Mouse (Mus musculus) embryo, embryonic 11 days (tissue): ENCODE measurements around the gene Thbs4.
"Not testable (repeated sequence)": the region's sequence is repeated elsewhere in the genome, so short reads cannot be mapped to it uniquely, and the experiment has no call there.

Source experiments
- DNase-seq: peaks from one replicate; pipeline ENCODE4 v3.0.0-alpha.2; 2015

Gene Thbs4

DNA sequence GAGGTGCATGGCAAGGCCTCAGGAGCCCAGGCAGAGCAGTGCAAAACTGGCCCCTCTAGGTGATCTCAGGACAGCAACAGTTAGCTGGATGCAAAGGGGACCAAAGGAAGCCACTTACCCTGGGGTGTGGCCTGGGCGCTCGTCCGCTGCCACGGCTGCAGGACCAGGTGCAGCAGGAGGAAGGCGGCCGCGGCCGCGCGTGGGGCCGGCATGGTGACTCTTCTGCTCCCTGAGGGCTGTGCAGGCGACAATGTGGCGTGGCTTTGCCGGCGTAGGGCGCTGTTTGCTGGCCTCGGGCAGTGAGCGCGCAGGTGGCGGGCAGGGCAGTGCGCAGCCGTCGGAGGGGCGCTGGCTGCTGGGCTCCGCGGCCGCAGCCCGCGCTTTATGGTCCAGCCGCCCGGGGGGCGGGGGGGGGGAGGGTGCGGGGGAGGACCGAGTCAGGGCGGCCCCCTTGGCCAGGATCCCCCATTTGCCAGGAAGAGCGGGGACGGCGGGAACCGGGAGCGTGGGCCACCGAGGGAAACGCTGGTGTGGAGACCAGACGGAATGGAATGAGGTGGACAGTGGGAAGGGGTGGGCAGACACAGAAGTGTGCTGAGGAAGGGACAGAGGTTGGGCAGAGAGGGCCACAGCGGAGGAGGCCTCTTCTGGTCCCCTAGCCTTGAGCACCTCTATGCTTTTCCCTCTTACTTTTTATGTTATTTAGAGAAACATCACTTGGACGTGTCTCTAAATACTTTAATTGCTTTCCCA is at the start of gene Thbs4:
Gene Thbs4 (minus strand): TSS at position 357 of the 753 bp plus-strand sequence.
- peak; percentile 55 for DNase-seq

DNA sequence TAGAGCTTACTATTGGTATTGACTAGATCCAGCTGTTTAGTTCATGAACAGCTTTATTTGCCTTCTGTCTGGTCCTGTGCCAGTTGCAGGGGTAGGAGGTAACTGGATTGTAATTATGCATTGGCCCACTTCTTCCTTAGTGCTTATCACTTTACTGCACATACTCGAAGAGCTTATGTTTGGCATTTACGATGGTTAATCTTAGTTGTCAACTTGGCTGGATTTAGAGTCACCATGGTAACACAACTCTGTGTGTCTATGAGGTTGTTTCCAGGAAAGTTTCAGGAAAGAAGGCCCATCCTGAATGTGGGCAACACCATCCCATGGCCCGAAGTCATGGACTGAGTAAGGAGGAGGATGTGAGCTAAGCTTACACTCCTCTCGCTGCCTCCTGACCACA is 38.5 kb upstream of the Thbs4 start:
- DNase-seq = no peak

DNA sequence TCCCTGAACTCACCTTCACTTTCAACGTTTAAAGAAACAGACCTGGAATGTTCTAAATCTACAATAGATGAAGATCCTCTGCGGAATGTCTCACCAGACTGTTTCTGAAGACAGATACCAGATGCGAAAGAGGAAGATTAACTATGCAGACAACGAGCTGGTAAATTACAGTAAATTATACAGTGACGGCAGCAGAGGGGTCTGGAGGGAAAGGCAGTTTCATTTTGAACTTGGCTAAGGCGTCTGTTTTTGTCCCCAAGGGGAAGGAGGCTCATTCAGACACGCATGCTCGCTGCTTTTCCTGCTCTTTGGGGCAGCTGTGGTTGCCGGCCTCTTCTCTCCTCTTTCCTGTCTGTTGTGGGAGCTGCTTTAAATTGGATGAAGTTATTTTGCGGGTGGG is 34.2 kb upstream of the Thbs4 start:
- peak; percentile 6 for DNase-seq

DNA sequence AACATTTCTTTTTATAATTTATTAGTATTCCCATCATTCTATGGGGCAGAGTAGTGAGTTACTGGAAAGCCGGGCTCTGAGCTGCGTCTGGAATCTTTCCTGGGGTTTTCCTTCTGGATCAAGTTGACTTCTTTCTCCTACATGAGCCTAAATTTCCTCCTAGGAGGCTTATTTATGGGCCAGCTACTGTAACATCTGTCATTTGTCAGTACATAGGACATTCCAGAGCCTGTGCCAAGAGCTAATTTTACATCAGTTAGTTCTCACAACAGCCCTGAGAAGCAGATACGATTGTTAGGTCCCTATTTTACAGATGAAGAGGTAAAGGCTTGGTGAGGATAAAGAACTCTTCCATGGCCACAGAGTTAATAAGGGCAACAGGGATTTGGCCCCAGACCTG is 22.7 kb upstream of the Thbs4 start:
- DNase-seq = no peak

DNA sequence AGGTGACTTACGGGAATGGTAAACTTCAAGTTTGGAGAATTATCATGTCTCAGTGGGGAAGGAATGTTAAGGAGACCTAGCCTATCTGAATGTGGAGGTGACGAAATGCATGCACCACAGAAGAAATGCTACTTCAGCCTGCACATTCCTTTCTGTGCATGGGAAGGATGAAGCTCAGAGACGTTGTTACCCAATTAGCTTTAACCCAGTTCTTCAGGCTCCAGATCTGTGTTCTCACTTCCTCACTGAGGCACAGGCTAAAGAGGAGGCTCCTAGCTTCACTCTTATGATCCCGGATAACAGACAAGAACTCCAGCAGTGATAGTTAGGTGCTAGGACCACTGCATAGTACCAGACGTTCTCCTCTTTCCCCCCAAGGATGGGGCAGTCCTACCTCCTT is 21.7 kb upstream of the Thbs4 start:
- DNase-seq = no peak

DNA sequence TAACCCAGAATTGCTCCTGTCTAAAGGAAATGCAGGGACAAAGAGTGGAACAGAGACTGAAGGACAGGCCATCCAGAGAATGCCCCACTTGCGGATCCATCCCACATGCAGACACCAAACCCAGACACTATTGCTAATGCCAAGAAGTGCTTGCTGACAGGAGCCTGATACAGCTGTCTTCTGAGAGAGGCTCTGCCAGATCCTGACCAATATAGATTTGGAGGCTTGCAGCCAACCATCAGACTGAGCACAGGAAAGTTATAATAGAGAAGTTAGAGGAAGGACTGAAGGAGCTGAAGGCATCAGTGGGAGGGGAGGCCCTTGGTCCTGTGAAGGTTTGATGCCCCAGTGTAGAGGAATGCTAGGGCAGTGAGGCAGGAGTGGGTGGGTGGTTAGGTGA is 16.0 kb upstream of the Thbs4 start:
- not testable (repeated sequence) for DNase-seq

DNA sequence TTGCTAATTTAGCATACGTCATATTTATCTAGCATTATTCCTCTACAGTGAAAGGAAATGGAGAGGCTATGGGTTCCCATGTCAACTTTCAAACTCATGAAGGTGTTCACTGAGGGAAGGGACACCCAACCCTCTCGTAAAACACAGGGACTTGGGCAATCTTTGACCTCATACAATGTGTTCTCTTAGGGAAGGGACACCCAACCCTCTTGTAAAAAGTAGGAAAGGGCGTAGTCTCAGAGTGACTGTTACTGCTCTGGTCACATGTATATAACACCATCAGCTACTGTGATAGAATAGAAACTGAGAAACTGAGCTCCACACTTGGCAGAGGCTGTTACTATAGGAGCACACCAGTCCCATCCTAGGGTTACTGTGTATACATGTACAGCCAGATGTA is 13.2 kb upstream of the Thbs4 start:
- DNase-seq = no peak

DNA sequence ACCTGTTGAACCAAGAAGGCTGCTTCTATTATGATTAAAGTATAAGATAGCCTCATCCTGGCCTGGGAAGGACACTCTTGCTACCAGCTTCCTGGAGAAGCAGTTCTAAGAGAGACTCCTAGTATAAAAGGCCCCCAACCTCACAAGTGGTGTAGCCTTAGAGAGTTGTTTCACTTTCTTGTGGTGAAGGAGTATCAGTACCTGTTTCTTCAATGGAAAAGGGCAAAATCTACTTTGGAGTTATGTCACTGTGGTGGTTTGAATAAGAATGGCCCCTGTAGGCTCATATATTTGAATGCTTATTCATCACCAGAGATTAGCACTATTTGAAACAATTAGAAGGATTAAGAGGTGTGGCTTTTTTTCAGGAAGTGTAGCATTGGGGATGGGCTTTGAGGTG is 12.2 kb upstream of the Thbs4 start:
- no peak for DNase-seq

DNA sequence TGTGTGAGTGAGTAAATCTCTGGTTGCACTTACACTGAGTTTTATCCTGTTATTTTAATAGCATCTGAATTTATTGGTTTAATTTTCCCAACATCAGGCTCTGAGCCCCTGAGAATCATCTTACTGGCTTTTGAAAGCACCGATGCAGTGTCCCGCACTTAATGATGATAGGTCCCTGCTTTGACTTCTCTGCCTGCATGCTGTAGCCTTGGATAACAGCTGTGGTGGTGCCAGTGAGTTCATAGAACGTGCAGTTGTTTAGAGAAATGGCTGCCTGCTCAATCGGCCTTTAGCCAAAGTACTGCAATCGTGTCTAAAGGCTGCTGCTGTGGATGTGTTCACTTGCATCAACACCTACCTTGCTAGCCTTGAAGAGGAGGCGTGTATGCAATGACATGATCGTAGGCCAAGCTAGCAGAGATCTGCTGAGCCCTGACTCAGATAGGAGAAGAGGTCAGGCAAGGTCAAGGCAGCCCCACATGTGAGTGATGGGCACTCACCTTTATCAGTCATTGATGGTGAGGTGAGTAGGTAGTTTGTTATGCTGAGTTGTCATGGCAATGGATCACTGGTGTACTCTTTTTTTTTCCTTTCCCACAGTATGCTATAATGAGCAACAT is 4.8 kb upstream of the Thbs4 start:
- no peak for DNase-seq

DNA sequence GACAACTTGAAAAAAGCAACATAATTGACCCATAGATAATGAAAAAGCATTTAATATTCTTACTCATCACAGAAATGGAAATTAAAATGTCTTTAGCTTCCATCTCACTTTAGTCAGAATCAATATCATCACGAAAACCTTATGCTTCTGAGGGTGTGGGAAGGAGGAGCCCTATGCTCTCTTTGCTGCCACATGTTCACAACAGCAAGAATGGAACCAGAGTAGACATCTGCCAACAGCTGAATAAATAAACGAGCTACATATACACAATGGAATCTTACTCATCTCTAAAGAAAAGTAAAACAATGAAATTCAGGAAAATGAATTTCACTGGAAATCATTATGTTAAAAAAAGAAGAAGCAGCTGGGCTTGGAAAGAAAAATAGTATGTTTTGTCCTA is 4.2 kb upstream of the Thbs4 start:
- DNase-seq = no peak

DNA sequence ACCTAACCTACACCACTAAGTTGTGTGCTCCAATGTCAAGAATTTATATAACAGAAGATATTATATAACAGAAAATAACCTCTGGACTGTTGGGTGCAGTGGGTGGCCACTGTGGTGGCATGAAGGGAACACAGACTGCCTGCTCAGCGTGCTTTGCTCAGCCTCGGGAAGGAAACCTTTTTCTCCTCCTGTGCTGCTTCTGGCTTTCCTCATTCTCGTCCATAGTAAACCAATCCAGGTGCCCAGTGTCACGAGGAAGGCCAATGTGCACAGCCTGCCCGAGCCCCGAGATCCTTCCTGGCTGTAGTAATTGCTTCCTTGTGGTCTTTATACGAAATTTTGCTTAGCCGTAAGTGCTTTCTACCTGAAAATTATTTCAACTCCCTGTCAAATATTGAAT is 982 bp downstream of the Thbs4 start:
- DNase-seq = peak; percentile 27

DNA sequence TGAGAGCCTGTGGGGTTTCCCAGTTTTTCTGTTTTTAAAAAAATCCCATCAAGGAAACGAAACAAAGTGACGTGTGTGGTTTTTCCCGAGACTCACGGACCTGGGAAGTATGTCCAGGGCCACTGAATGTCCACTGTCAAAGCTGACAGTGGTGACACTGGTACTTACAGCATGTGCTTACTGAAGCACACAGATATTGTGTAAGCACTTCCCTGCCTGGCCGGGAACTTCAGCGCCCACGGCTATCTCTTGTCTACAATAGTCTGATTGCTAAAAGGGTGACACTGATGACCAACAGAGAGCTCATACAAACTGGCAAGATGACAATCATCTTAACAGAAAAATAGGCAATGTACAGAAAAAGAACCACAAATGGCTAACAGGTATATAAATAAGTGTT is 3.1 kb downstream of the Thbs4 start:
- no peak for DNase-seq

DNA sequence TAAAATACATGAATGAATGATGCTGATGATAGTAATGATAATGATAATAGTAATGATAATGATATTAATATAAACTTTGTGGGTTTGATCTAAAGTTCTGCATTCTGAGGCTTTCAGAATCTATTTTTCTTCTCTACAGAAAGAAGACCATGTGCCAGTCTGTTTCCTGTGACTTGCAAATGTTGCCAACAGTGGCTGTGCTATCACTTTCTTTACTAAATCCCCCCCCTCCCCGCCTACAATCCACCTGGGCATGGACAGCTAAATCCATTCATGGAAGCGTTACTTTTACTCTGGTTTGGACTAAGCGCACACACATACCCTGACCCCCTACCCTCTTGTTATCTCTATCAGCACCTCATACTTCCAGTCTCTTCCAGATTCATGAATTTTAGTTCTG is 10.3 kb downstream of the Thbs4 start:
- no peak for DNase-seq

DNA sequence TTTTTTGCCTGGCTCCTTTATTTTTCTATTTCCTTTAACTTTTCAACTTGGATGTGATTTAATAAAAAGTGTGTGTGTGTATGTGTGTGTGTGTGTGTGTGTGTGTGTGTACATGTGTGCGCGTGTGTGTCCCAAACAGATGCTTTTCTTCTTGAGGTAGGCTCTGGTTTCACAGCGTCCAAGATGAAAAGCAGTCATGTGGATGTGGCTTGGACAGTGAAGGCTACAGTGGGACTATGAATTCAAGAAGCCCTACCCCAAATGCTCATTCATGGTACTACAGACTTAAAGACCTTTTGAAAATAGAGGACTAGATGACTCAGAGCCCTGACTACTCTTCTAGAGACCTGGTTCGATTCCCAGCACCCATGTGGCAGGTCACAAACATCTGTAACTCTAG is 11.1 kb downstream of the Thbs4 start:
- no peak for DNase-seq

DNA sequence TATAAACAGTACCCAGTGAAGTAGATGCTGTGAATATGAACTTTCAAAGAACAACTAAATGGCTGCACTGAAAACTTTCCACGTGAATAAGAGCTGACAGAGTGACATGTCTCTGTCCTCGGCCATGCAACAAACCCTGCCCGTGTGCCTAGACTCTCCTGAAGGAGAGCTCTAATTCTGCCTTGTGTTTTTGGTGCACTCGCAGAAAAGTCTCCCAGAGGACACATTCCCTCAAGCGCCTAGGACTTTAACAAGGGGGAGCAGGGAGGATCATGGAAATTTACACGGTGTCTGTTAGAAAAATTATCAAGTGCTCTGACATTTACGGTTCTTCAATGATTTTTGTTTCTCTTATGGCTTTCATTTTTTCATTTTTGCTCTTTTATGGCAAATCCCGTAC is 13.7 kb downstream of the Thbs4 start:
- no peak for DNase-seq

DNA sequence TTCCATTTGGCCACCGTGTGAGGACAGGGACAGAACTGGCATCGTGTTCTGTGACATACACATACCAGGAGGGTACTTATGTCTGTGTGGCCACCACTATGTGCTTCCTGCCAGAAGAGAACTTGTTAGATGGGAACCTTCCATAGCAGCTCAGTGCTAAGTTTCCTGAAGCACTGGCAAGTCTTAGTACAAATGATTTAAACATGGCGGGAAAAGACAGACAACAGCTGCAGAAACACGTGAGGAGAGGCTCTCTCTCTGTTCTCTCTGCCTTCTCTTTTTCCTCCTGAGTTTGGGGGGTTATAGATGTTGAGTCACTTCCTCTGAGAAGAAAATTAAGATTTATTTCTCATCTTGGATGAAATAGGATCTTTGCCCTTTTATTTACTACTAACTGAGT is 14.5 kb downstream of the Thbs4 start:
- no peak for DNase-seq

DNA sequence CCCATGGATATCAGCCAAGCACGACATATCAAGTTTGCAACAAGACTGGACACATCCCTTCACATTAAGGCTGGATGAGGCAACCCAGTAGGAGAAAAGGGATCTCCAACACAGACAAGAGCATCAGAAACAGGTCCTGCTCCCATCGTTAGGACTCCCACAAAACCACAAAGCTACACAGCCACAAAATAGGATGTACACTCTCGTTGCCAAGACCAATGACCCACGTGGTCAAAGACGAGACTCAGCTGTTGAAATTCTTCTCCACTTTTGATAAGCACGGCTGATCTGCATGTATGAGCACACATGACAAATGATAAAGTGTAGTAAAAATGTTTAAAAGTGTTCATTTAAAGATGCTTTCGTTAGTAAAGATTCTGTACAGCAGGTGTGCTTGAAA is 16.0 kb downstream of the Thbs4 start:
- DNase-seq = no peak

DNA sequence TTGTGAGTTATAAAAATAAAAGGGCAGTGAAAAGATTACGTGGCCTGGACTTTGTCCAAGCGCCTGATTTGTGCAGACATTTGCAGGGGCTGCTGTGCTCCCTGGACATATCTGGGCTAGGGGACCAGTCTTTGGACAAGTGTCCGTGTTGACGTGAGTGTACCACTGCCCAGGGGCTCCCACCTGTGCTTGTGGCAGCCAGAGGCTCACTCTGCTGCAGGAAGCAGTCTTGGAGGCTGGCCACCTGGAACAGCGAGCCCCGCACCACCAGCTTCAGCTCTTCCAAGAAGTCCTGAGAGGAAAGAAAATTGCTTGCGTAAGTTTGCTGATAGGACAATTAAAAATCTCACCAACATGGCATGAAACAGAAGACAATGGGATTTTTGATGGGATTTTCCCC is 18.7 kb downstream of the Thbs4 start:
- no peak for DNase-seq

DNA sequence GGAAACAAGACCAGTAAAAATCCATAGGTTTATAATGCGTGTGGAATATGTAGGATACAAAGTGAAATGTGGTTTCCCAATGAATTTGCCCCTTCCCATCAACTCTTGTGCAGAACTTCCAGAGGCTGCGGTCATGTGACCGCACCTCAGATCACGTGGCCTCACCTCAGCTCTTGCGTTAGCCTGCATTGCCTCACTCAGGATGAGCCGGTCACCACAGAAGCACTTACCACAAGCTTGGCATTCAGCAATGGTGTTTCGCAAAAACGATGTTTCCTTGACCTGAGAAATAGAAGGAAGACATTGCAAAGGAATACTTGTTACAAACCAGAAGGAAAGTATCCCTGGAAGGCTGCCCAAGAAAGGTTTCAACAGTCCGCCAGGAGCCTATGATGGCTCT is 19.7 kb downstream of the Thbs4 start:
- no peak for DNase-seq

DNA sequence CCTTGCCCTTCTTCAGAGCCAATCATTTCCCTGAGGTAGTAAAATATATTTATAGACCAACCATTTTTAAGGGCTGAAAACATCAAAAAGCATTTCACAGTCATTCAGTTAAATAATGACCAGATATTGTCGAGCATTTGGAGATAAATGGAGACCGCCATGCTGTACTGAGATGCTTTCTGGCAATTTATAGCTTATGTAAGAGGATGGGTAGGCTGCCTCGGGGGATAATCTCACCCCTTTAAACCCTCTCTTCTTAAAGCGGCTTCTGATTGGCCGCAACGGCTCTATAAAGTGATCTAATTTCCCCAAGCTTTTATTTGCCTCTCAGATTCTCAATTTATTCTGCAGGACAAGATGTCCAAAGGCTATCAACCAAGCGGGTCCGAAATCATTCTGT is 22.1 kb downstream of the Thbs4 start:
- no peak for DNase-seq

DNA sequence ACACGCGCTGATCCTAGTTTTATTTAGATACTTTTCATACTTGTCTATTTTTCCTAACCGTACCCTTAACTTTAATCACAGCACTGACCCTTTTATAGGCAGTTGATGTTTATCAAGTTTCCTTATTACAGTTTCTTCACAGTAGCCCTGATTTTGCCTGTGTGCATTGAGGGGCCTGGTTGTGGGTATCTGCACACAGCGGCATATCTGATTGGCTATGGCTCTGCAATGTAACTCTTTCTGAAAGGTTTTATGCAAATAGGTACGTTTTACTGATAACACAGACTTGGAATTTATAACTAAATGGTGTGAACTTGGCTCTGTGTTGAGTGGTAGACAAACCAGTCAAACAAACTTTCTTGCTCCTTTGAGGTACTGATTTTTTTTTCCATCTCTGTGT is 23.1 kb downstream of the Thbs4 start:
- no peak for DNase-seq

DNA sequence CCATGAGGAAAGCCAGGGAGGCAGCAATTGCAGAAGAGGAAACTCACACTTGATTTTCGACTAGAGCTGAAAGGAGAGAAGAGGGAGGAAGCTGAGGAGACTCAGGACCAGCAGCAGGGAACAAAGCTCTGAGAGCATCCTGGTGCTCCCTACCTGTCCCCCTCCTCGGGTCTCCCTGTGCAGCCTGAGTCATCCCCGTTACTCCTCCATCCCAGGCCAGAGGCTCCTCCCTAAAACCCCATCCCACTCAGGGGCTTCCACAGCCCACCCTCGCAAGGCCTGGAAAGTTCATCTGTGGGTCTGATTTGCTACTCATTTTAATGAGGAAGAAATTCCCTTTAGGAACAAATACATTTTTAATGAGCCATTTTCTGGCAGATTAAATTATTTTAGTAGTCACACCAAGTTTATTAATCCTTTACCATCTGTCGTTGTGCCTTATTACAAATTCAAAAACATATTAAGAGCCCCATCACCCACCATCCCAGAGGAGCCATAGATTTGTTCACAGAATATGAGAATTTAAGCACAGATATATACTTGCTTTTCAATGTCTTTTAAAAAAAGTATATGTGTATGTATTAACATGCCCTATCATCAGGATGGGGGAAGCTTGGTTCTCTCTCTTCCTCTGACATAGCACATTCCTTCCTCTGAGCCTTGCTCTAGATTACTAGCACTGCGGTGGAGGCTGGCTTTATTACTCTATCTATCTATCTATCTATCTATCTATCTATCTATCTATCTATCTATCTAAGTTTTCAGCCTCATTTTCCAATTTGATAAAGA is 29.0 kb downstream of the Thbs4 start:
- no peak for DNase-seq

DNA sequence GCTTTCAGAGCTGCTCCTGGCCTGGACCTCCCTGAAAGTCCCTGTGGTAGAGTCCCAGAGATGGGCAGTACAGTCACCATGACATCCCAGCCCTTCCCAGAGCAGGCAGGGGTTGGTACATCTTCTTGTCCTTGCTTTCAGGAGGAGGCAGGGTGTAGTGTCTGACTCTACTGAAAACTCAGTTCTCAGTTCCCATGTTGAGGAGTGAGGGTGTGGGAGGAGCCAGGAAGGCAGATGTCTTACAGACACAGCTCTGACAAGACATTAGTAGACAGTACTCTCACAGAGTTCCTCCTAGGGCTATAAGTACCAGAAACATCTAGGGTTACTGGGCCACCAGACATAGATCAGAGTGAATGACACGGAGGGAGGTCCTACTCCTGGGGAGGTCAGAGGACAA is 32.3 kb downstream of the Thbs4 start:
- DNase-seq = no peak

DNA sequence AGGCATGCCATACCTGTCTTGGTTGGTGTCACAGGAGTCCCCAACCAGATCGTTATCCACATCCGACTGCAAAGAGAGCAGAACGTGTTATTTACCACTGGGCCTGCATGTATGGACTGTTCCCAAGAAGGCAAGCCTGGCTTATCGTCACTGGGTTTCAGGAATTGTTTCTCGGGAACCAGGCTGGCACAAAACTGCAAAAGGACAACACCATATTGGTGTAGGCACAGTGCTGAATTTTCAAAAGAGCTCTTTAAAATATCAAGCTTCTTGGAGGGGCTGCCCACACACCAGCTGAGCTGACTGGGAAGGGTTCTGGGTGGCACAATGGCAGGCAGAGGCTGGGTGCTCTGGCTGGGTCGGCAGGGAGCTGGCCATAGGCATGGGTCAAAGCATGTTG is 34.1 kb downstream of the Thbs4 start:
- no peak for DNase-seq
